Mouse (Mus musculus) heart, adult 2 months (tissue): ENCODE measurements around the gene Ptpn1. TPM values are rescaled to one million over a fixed set of nuclear protein-coding genes. Genes with fewer than 3 reads are reported as not detected.

Source experiments
- DNase-seq, 2 experiments: peaks; one replicate each; pipeline ENCODE4 v3.0.0; 2021
- H3K27ac ChIP-seq: fragments of 200-600 bp; 2 replicates; pipeline ENCODE4 v1.8.1; 2022
- H3K27me3 ChIP-seq: fragments of 200-500 bp; 2 replicates; pipeline ENCODE4 v1.6.1; 2012; ENCODE audit warnings: mild to moderate bottlenecking, low read length, inconsistent platforms, mixed read lengths; ENCODE audit not compliant: control insufficient read depth, insufficient read depth
- H3K36me3 ChIP-seq: fragments of 200-500 bp; 2 replicates; pipeline ENCODE4 v1.6.1; 2012; ENCODE audit warnings: low read length, inconsistent platforms; ENCODE audit not compliant: control insufficient read depth, insufficient read depth
- H3K4me1 ChIP-seq: fragments of 200-500 bp; 2 replicates; pipeline ENCODE4 v1.6.1; 2011; ENCODE audit warnings: low read length; ENCODE audit not compliant: control insufficient read depth, insufficient read depth
- H3K4me3 ChIP-seq: fragments of 200-600 bp; 2 replicates; pipeline ENCODE4 v1.8.1; 2022
- H3K79me2 ChIP-seq: fragments of 200-500 bp; replicated peaks from 2 replicates; pipeline ENCODE4 v1.6.1; 2012; ENCODE audit warnings: mild to moderate bottlenecking, inconsistent platforms, low read length, moderate library complexity, mixed read lengths; ENCODE audit not compliant: control insufficient read depth, insufficient read depth
- H3K9ac ChIP-seq: fragments of 200-500 bp; 2 replicates; pipeline ENCODE4 v1.6.1; 2012; ENCODE audit warnings: low read depth, mild to moderate bottlenecking, control low read depth, inconsistent platforms, low read length, mixed read lengths
- CTCF ChIP-seq: fragments of 200-600 bp; IDR thresholded peaks from 2 replicates; pipeline ENCODE4 v1.8.1; 2022; ENCODE audit warnings: antibody characterized with exemption, mild to moderate bottlenecking, moderate library complexity
- EP300 ChIP-seq: fragments of 200-500 bp; IDR thresholded peaks from 2 replicates; pipeline ENCODE4 v1.6.1; 2011; ENCODE audit warnings: low read depth, low read length, control low read depth; ENCODE audit not compliant: insufficient read depth
- POLR2A ChIP-seq: fragments of 200-500 bp; IDR thresholded peaks from 2 replicates; pipeline ENCODE4 v1.6.1; 2011; ENCODE audit warnings: mild to moderate bottlenecking, low read depth, low read length, control low read depth; ENCODE audit not compliant: insufficient read depth
- WGBS: fragments of 180-500 bp; shearing (Covaris S2); methylation state at CpG from one replicate; pipeline ENCODE4 v1.1.7; 2018; 5-methylcytosine and 5-hydroxymethylcytosine counted together
- intact Hi-C: fragments of 180-260 bp; cut with DNase I; formaldehyde crosslinking; loops from one replicate; pipeline ENCODE4 v1.15.1; 2025
- polyA plus RNA-seq: library from polyadenylated mRNA; depleted of rRNA; stranded (reverse); fragments of >200 nt; gene quantifications from 2 replicates; pipeline ENCODE4 v1.2.3, GENCODE M21; 2012
- total RNA-seq, 2 experiments: library from RNA; stranded (reverse); gene quantifications; 2 replicates each; pipeline ENCODE4 v1.2.3; 2021

The Ptpn1 gene
- total and polyA plus RNA-seq, 3 experiments, result 15.7 to 23.2 (median 21.4) TPM

GRCm38 (mm10) chr2:167903242-167903952 lies 28.5 kb upstream of the Ptpn1 start:
- 77% methylated on average over 11 of the region's 11 CpGs for WGBS
- Histone ChIP-seq H3K4me1 (no peaks in the 10 kb centered on the region), H3K4me3 (no peak overlapping the region), H3K36me3 (no peaks in the 10 kb centered on the region), H3K27ac (no peak overlapping the region), H3K9ac (no peak overlapping the region), H3K27me3 (no peaks in the 10 kb centered on the region), H3K79me2 (no peaks in the 10 kb centered on the region)
- intact Hi-C loops, result no loop called here
- no peak for TF ChIP-seq EP300
- TF ChIP-seq POLR2A, result no peak
- no peak for TF ChIP-seq CTCF
- DNase-seq, result no peak

- no peak for TF ChIP-seq EP300
- peak; percentile 47 for TF ChIP-seq CTCF
- no peak for TF ChIP-seq POLR2A
- intact Hi-C loops, result no loop called here
- Histone ChIP-seq H3K9ac (no peak overlapping the region), H3K27me3 (no peaks in the 10 kb centered on the region), H3K79me2 (no peaks in the 10 kb centered on the region), H3K36me3 (no peaks in the 10 kb centered on the region), H3K4me3 (no peak overlapping the region), H3K4me1 (no peaks in the 10 kb centered on the region), H3K27ac (no peak overlapping the region)
- no peak for DNase-seq
- WGBS, result 82% methylated on average over 12 of the region's 12 CpGs
Observed at GRCm38 (mm10) chr2:167904621-167905367, 27.1 kb upstream of the Ptpn1 start.

DNA sequence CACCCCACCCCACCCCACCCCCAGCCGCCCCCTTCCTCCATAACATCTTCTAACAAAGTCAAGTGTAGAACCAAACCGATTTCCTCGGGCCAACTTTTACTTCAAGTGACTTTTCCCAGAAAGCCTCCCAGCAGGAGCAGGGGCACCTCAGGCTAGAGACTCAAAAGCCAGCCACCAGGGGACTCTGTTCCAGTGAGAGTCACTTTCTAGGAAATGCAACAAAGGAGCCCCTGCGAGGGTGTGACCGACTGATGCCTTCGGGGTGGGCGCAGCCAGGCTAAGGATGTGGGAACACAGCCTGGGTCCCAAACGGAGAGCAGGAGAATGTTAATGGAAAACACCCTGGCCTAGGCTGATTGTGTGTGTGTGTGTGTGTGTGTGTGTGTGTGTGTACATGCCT lies 26.3 kb upstream of the Ptpn1 start:
- no peak for DNase-seq
- WGBS, result 54% methylated on average over 8 of the region's 8 CpGs
- H3K36me3 ChIP-seq, result no peaks in the 10 kb centered on the region
- no peak overlapping the region for H3K27ac ChIP-seq
- H3K4me1 ChIP-seq, result no peaks in the 10 kb centered on the region
- no peak for TF ChIP-seq CTCF
- no peak for TF ChIP-seq EP300
- TF ChIP-seq POLR2A, result no peak
- no peak overlapping the region for H3K9ac ChIP-seq
- no peak overlapping the region for H3K4me3 ChIP-seq
- intact Hi-C loops, result no loop called here
- H3K79me2 ChIP-seq, result no peaks in the 10 kb centered on the region
- no peaks in the 10 kb centered on the region for H3K27me3 ChIP-seq

DNA sequence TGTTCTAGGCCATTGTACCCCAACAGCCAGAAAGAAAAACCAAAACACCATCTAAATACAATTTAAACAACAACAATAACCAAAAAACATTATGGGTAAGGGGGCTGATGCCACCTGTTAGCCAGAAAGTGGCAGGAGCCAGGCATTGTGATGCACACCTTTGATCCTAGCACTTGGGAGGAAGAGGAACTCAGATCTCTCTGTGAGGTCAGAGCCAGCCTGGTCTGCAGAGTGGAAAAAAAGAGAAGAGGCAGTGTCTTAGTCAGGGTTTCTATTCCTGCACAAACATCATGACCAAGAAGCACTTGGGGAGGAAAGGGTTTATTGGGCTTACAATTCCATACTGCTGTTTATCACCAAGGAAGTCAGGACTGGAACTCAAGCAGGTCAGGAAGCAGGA lies 25.1 kb upstream of the Ptpn1 start:
- no peak for DNase-seq
- no peaks in the 10 kb centered on the region for H3K27me3 ChIP-seq
- H3K9ac ChIP-seq, result no peak overlapping the region
- no peak overlapping the region for H3K4me3 ChIP-seq
- intact Hi-C loops, result no loop called here
- no peak for TF ChIP-seq CTCF
- TF ChIP-seq POLR2A, result no peak
- TF ChIP-seq EP300, result no peak
- H3K27ac ChIP-seq, result no peak overlapping the region
- no peaks in the 10 kb centered on the region for H3K4me1 ChIP-seq
- H3K36me3 ChIP-seq, result no peaks in the 10 kb centered on the region
- H3K79me2 ChIP-seq, result no peaks in the 10 kb centered on the region

DNA sequence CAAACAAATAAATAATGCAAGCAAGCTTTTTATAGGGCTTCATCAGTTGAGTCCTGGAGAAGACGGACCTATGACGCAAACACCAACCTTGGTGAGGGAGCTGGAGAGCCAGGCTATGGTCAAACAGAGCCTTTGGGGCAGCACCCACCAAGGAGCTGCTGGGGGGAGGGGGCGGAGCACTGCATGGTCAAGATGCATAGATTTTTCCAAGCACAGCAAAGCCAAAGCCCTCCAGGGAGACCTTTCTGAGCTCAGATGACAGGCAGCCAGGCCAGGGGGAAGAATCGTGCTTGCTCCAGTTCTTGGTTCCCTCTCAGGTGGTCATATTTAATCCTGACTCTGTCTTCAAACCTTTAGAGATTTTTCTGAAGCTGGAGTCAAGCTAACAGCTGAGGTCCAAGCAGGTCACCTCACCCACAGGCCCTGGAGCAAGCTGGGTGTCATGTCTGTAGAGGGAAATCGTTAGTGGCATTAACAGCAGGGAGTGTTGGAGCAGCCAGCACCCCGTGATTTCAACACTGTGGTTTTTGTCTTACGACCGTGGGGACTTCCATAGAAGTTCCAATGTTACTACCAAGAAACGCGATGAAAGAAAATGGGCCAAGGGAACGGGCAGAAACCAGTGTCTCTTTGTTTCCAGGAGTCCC lies 22.2 kb upstream of the Ptpn1 start:
- no peak overlapping the region for H3K9ac ChIP-seq
- no peak for DNase-seq
- no peak for TF ChIP-seq POLR2A
- TF ChIP-seq CTCF, result no peak
- TF ChIP-seq EP300, result no peak
- H3K4me1 ChIP-seq, result no peaks in the 10 kb centered on the region
- no peaks in the 10 kb centered on the region for H3K27me3 ChIP-seq
- no peak overlapping the region for H3K4me3 ChIP-seq
- 73% methylated on average over 11 of the region's 11 CpGs for WGBS
- no peaks in the 10 kb centered on the region for H3K79me2 ChIP-seq
- intact Hi-C loops, result no loop called here
- no peaks in the 10 kb centered on the region for H3K36me3 ChIP-seq
- H3K27ac ChIP-seq, result no peak overlapping the region

GRCm38 (mm10) chr2:167910178-167910540 lies 21.7 kb upstream of the Ptpn1 start:
- Histone ChIP-seq H3K27me3 (no peaks in the 10 kb centered on the region), H3K9ac (no peak overlapping the region), H3K79me2 (no peaks in the 10 kb centered on the region), H3K36me3 (no peaks in the 10 kb centered on the region), H3K4me1 (no peaks in the 10 kb centered on the region), H3K4me3 (no peak overlapping the region), H3K27ac (no peak overlapping the region)
- DNase-seq, result no peak
- TF ChIP-seq CTCF (no peak), EP300 (no peak), POLR2A (no peak)
- intact Hi-C loops, result no loop called here
- 58% methylated on average over 3 of the region's 3 CpGs for WGBS
